Mouse (Mus musculus): ENCODE data around the gene Olfr279. TPM values are rescaled to one million over a fixed set of nuclear protein-coding genes. Genes with fewer than 3 reads are reported as not detected.
A peak's percentile ranks its signal among the peaks of the same experiment; 100 is the strongest.

Gene Olfr279
- polyA plus RNA-seq, 1 experiment from 2014 or later: not detected

DNA sequence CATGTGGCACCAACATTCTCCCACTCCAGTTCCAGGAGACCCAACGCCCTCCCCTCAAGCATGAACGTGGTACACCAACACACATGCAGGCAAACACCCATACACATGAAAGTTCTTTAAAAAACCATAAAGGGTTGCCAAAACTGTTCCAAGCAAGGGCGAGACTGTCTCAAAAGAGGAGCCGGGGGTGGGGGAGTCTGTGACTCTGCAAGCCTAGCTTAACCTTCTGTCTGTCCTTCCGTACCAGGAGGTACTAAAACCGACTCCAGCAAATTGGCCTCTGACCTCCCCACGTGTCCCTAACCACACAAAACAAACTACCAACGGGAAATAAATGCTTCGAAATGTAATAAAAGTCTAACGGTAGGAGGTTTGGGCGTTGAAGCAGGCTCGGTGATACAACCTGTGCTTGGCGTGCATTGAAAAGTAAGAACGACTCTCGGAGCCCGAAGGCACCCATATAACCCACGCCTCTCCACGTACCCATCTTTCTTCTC is 40.9 kb downstream of the Olfr279 start:
- H3K27ac ChIP-seq (ENCODE audit: low read length): peak overlapping the region; percentile 98; the same call in 1 of the 2 replicates
- under 1% methylated on average over 18 of the region's 18 CpGs for WGBS
- H3K4me3 ChIP-seq (ENCODE audit: low read depth, low read length): peak overlapping the region; percentile 84
- H3K9me3 ChIP-seq (ENCODE audit: control insufficient read depth, low read depth, low read length): no peaks in the 10 kb centered on the region
- H3K36me3 ChIP-seq (ENCODE audit: control insufficient read depth, insufficient read depth, low read length): peaks cover 25% of the 10 kb centered on the region
- peak overlapping the region; percentile 65 for H3K4me2 ChIP-seq (replicated peaks; ENCODE audit: low read depth, low read length)
- H3K4me1 ChIP-seq (ENCODE audit: control insufficient read depth, insufficient read depth, low read length): peaks cover 5% of the 10 kb centered on the region; the same call in 1 of the 2 replicates
- no peaks in the 10 kb centered on the region for H3K27me3 ChIP-seq (ENCODE audit: control insufficient read depth, insufficient read depth, low read length)
- peak overlapping the region; percentile 94 for H3K9ac ChIP-seq (replicated peaks; ENCODE audit: low read depth, low read length)
- ATAC-seq (ENCODE audit: insufficient number of reproducible peaks, insufficient read depth, low FRiP score, low read depth): no peak

DNA sequence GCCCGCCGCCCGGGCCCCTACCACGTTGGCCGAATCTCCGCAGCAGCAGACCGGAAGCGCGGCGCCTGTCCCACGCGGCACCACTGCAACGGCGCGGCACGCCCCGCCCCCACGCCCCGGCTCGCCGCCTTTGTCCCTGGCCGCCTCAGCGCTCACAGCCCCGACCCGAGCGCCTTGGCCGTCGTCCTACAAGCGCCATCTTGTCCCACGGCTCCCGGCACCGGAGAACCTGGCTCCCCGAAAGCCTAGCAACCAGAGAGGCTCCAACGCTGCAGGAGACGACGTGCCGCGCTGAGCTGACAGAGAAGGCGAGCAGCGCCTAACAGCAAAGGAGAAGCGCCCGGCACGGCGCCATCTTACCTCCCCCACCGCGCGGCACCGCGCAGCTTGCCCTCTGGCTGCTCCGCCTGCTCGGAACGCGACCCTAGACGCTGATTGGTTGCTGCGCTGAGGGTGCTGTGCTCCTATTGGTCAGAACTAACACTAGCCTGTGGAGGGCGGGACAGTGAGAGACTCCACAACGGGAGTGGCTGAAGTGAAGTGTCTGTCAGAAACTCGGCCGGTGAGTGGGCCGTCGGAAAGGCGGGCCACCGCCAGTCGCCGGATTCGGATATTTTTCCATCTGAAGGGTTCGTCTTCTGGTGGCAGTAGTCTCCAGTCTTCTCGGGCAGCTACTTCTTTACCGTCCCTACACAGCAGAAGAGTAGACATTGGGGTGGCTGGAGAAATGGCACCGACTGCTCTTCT is 41.9 kb downstream of the Olfr279 start, which contains the start of gene Kansl2:
Gene Kansl2, minus strand, starts transcription at position 384 of the 747 bp plus-strand sequence.
- H3K9me3 ChIP-seq (ENCODE audit: control insufficient read depth, low read depth, low read length): no peaks in the 10 kb centered on the region
- H3K9ac ChIP-seq (replicated peaks; ENCODE audit: low read depth, low read length): peak within 1 kb of the TSS; percentile 94
- H3K36me3 ChIP-seq (ENCODE audit: control insufficient read depth, insufficient read depth, low read length): peaks cover 21% of the 10 kb centered on the region
- H3K4me2 ChIP-seq (replicated peaks; ENCODE audit: low read depth, low read length): peak within 1 kb of the TSS; percentile 65
- peak; percentile 100 for ATAC-seq (ENCODE audit: insufficient number of reproducible peaks, insufficient read depth, low FRiP score, low read depth)
- WGBS: under 1% methylated on average over 69 of the region's 70 CpGs
- H3K4me3 ChIP-seq (ENCODE audit: low read depth, low read length): peak within 1 kb of the TSS; percentile 84
- no peaks in the 10 kb centered on the region for H3K27me3 ChIP-seq (ENCODE audit: control insufficient read depth, insufficient read depth, low read length)
- H3K27ac ChIP-seq (ENCODE audit: low read length): peak within 1 kb of the TSS; percentile 98
- peaks cover 5% of the 10 kb centered on the region; the same call in 1 of the 2 replicates for H3K4me1 ChIP-seq (ENCODE audit: control insufficient read depth, insufficient read depth, low read length)

DNA sequence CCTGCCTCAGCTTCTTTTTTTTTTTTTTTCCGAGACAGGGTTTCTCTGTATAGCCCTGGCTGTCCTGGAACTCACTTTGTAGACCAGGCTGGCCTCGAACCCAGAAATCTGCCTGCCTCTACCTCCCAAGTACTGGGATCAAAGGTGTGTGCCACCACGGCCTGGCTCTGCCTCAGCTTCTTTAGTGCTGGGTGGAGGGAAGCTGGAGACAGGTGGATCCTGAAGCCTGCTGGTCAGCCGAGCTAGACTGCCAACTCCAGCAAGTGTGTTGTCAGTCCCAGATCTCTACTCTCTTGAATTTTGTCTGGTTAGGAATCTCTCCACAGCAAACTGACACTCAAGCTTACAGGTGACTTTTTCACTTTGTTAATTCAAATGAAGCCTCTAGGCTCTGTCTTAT is 43.7 kb downstream of the Olfr279 start:
- Histone ChIP-seq H3K4me1 (ENCODE audit: control insufficient read depth, insufficient read depth, low read length) (peaks cover 5% of the 10 kb centered on the region; the same call in 1 of the 2 replicates), H3K9ac (replicated peaks; ENCODE audit: low read depth, low read length) (no peak overlapping the region), H3K36me3 (ENCODE audit: control insufficient read depth, insufficient read depth, low read length) (peaks cover 13% of the 10 kb centered on the region), H3K9me3 (ENCODE audit: control insufficient read depth, low read depth, low read length) (no peaks in the 10 kb centered on the region), H3K27me3 (ENCODE audit: control insufficient read depth, insufficient read depth, low read length) (no peaks in the 10 kb centered on the region), H3K4me2 (replicated peaks; ENCODE audit: low read depth, low read length) (no peak overlapping the region), H3K27ac (ENCODE audit: low read length) (no peak overlapping the region), H3K4me3 (ENCODE audit: low read depth, low read length) (no peak overlapping the region)
- 89% methylated on average over 4 of the region's 4 CpGs for WGBS
- ATAC-seq (ENCODE audit: insufficient number of reproducible peaks, insufficient read depth, low FRiP score, low read depth): no peak

DNA sequence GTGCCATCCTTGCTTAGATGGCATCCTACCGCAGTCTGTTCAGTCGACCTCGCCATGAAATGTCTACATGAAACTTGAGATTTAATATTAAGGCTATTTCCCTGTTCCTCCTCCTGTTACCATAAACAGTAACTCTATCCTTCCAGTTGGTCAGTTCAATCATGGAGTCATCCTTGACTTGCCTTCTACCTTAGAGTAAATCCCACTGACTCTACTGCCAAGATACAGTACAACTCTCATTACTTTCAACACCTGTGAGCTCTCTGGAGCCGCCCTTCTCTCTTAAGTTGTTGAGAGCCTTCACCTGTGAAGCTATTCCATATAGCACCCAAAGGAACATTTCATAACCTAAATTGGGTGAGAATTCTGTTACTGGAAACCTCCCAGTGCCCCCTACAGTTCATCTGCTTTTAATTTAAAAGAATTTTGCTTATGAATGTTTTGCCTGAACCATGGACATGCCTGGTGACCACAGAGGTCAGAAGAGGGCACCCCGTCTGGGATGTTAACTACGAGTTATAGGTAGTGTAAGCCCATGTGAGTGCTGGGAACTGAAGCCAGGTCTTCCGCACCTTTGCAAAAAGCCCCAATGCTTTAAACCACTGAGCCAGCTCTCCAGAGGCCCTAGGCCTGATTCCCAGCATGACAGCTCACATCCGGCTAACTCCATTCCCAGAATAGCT is 44.8 kb downstream of the Olfr279 start:
- Histone ChIP-seq H3K9ac (replicated peaks; ENCODE audit: low read depth, low read length) (no peak overlapping the region), H3K36me3 (ENCODE audit: control insufficient read depth, insufficient read depth, low read length) (peaks cover 15% of the 10 kb centered on the region; the same call in 1 of the 2 replicates), H3K4me2 (replicated peaks; ENCODE audit: low read depth, low read length) (no peak overlapping the region), H3K4me3 (ENCODE audit: low read depth, low read length) (no peak overlapping the region), H3K27me3 (ENCODE audit: control insufficient read depth, insufficient read depth, low read length) (no peaks in the 10 kb centered on the region), H3K9me3 (ENCODE audit: control insufficient read depth, low read depth, low read length) (no peaks in the 10 kb centered on the region), H3K4me1 (ENCODE audit: control insufficient read depth, insufficient read depth, low read length) (peaks cover 5% of the 10 kb centered on the region; the same call in 1 of the 2 replicates), H3K27ac (ENCODE audit: low read length) (no peak overlapping the region)
- ATAC-seq (ENCODE audit: insufficient number of reproducible peaks, insufficient read depth, low FRiP score, low read depth): no peak
- 86% methylated on average over 8 of the region's 8 CpGs for WGBS

DNA sequence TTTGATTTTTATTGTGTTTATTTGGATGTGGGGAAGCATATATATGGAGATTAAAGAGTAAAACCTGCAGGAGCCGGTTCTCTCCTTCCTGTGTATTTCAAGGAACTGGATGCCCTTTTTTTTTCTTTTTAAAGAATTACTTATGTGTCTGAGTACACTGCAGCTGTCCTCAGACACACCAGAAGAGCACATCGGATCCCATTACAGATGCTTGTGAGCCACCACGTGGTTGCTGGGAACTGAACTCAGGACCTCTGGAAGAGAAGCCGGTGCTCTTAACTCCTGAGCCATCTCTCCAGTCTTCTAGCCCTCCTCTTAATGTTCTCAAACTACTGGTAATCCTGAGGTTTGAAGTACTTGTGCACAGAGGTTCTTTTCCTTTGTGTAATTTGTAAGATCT is 45.7 kb downstream of the Olfr279 start:
- H3K4me1 ChIP-seq (ENCODE audit: control insufficient read depth, insufficient read depth, low read length): no peaks in the 10 kb centered on the region
- no peak overlapping the region for H3K9ac ChIP-seq (replicated peaks; ENCODE audit: low read depth, low read length)
- peaks cover 23% of the 10 kb centered on the region; the same call in 1 of the 2 replicates for H3K36me3 ChIP-seq (ENCODE audit: control insufficient read depth, insufficient read depth, low read length)
- H3K4me2 ChIP-seq (replicated peaks; ENCODE audit: low read depth, low read length): no peak overlapping the region
- no peak overlapping the region for H3K27ac ChIP-seq (ENCODE audit: low read length)
- H3K27me3 ChIP-seq (ENCODE audit: control insufficient read depth, insufficient read depth, low read length): no peaks in the 10 kb centered on the region
- ATAC-seq (ENCODE audit: insufficient number of reproducible peaks, insufficient read depth, low FRiP score, low read depth): no peak
- 69% methylated on average over 4 of the region's 4 CpGs for WGBS
- H3K9me3 ChIP-seq (ENCODE audit: control insufficient read depth, low read depth, low read length): no peaks in the 10 kb centered on the region
- H3K4me3 ChIP-seq (ENCODE audit: low read depth, low read length): no peak overlapping the region

DNA sequence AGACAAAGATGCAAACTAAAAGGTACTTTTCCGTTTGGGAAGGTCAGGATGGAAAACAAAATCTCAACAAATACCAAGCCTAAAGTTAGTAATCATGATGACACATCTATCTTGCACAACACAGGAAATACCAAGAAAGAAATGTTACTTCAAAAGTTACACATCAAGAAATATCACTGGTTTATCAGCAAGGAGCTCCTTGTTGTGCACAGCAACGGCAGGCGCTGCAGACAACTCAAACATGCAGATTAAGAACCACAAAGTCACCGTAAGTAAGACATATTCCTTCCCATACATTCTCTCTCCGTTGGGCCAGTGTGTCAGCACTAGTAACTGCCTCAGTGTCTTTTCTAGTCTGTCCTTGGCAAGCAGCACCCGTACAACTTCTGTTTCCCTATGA is 48.9 kb downstream of the Olfr279 start:
- WGBS: 83% methylated on average over 6 of the region's 6 CpGs
- H3K4me2 ChIP-seq (replicated peaks; ENCODE audit: low read depth, low read length): no peak overlapping the region
- no peak for ATAC-seq (ENCODE audit: insufficient number of reproducible peaks, insufficient read depth, low FRiP score, low read depth)
- H3K4me3 ChIP-seq (ENCODE audit: low read depth, low read length): no peak overlapping the region
- H3K27me3 ChIP-seq (ENCODE audit: control insufficient read depth, insufficient read depth, low read length): no peaks in the 10 kb centered on the region
- H3K9me3 ChIP-seq (ENCODE audit: control insufficient read depth, low read depth, low read length): no peaks in the 10 kb centered on the region
- peaks cover 54% of the 10 kb centered on the region for H3K36me3 ChIP-seq (ENCODE audit: control insufficient read depth, insufficient read depth, low read length)
- no peak overlapping the region for H3K27ac ChIP-seq (ENCODE audit: low read length)
- no peak overlapping the region for H3K9ac ChIP-seq (replicated peaks; ENCODE audit: low read depth, low read length)
- no peaks in the 10 kb centered on the region for H3K4me1 ChIP-seq (ENCODE audit: control insufficient read depth, insufficient read depth, low read length)

DNA sequence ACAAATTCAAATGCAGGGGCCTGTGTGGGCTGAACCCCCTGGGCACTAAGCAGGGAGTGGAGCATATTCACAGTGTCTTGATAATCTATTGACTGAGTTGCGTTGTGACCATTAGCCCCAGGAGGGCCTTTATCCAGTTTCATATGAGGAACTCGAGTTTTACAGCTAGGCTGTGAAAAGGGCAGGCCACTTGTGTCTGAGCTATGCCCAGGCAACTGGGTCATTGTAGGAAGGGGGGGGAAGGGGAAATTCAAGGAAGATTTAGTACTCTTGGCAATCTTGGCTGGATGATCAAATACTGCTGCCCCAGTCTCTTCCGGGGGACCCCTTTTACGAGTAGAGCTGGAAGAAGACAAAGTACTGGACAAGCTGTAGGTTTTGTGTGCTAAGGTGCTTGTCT is 51.1 kb downstream of the Olfr279 start:
- WGBS: 90% methylated on average over 4 of the region's 4 CpGs
- H3K9me3 ChIP-seq (ENCODE audit: control insufficient read depth, low read depth, low read length): no peaks in the 10 kb centered on the region
- H3K4me3 ChIP-seq (ENCODE audit: low read depth, low read length): no peak overlapping the region
- no peak for ATAC-seq (ENCODE audit: insufficient number of reproducible peaks, insufficient read depth, low FRiP score, low read depth)
- no peaks in the 10 kb centered on the region for H3K4me1 ChIP-seq (ENCODE audit: control insufficient read depth, insufficient read depth, low read length)
- peaks cover 71% of the 10 kb centered on the region for H3K36me3 ChIP-seq (ENCODE audit: control insufficient read depth, insufficient read depth, low read length)
- H3K9ac ChIP-seq (replicated peaks; ENCODE audit: low read depth, low read length): no peak overlapping the region
- H3K27ac ChIP-seq (ENCODE audit: low read length): no peak overlapping the region
- H3K4me2 ChIP-seq (replicated peaks; ENCODE audit: low read depth, low read length): no peak overlapping the region
- no peaks in the 10 kb centered on the region for H3K27me3 ChIP-seq (ENCODE audit: control insufficient read depth, insufficient read depth, low read length)

DNA sequence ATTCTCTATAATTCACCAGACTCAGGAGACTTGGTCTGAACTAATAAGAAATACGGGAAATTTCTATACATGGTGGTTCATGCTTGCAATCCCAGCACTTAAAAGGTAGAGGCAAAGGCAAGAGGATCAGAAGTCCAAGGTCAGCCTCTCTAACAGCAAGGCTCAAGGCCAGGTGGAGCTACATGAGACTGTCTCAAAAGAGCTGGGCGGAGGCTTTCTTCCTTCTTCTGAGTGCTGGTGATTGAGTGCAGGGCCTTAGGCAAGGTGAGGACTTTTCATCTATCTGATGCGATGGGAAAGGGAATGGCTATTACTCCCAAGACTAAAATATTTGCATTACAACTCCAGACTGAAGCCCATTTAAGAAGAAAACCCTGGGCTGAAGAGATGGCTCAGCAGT is 52.9 kb downstream of the Olfr279 start:
- Histone ChIP-seq H3K4me3 (ENCODE audit: low read depth, low read length) (no peak overlapping the region), H3K36me3 (ENCODE audit: control insufficient read depth, insufficient read depth, low read length) (peaks cover 70% of the 10 kb centered on the region), H3K9me3 (ENCODE audit: control insufficient read depth, low read depth, low read length) (no peaks in the 10 kb centered on the region), H3K4me1 (ENCODE audit: control insufficient read depth, insufficient read depth, low read length) (no peaks in the 10 kb centered on the region), H3K4me2 (replicated peaks; ENCODE audit: low read depth, low read length) (no peak overlapping the region), H3K9ac (replicated peaks; ENCODE audit: low read depth, low read length) (no peak overlapping the region), H3K27me3 (ENCODE audit: control insufficient read depth, insufficient read depth, low read length) (no peaks in the 10 kb centered on the region), H3K27ac (ENCODE audit: low read length) (no peak overlapping the region)
- 93% methylated on average over 3 of the region's 3 CpGs for WGBS
- no peak for ATAC-seq (ENCODE audit: insufficient number of reproducible peaks, insufficient read depth, low FRiP score, low read depth)

Data from stomach, embryonic 14.5 days (tissue).